Mouse (Mus musculus) layer of hippocampus, adult 2 months (tissue): ENCODE measurements around the gene Reep6. TPM values are rescaled to one million over a fixed set of nuclear protein-coding genes. Genes with fewer than 3 reads are reported as not detected.

Experiments used
- DNase-seq, 2 experiments: peaks; one replicate each; pipeline ENCODE4 v3.0.0; 2022; ENCODE audit warnings: low spot score in 2 of 2
- H3K27ac ChIP-seq: fragments of 200-600 bp; 2 replicates; pipeline ENCODE4 v1.8.1; 2022
- H3K4me3 ChIP-seq: fragments of 200-600 bp; 2 replicates; pipeline ENCODE4 v1.8.1; 2022; ENCODE audit warnings: mild to moderate bottlenecking
- CTCF ChIP-seq: fragments of 200-600 bp; conservative IDR thresholded peaks from 2 replicates; pipeline ENCODE4 v1.8.1; 2022; ENCODE audit warnings: antibody characterized with exemption, mild to moderate bottlenecking, moderate library complexity
- total RNA-seq, 2 experiments: library from RNA; stranded (reverse); gene quantifications; 2 replicates each; pipeline ENCODE4 v1.2.3; 2021

The Reep6 gene
- total RNA-seq, 2 experiments from 2014 or later: 9.6 to 11.0 TPM

DNA sequence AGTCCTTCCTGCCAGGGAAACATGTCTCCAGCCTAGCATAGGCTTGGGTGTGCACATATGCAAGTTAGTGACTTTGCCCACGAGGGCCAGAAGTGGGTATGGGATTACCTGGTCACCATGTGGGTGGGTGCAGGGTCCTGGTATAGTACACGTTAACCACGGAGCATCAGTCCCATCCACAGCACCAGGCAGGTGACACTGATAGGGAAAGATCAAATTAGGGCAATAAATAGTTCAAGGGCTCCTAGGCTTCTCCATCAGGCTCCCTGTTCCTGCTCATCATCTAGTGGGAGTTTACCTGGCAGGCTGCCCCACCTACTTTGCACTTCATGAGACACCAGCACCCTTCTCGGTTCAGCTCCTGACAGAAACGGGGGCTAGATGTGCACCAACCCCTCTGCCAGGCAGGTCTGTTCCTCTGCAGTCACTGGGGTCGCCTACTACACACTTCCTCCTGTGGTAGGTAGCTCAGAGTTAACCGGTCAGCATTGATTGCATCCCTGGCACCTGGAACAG lies 34.9 kb upstream of the Reep6 start:
- TF ChIP-seq CTCF: no peak
- peak overlapping the region; percentile 87 for H3K27ac ChIP-seq
- DNase-seq: no peak
- no peak overlapping the region for H3K4me3 ChIP-seq

DNA sequence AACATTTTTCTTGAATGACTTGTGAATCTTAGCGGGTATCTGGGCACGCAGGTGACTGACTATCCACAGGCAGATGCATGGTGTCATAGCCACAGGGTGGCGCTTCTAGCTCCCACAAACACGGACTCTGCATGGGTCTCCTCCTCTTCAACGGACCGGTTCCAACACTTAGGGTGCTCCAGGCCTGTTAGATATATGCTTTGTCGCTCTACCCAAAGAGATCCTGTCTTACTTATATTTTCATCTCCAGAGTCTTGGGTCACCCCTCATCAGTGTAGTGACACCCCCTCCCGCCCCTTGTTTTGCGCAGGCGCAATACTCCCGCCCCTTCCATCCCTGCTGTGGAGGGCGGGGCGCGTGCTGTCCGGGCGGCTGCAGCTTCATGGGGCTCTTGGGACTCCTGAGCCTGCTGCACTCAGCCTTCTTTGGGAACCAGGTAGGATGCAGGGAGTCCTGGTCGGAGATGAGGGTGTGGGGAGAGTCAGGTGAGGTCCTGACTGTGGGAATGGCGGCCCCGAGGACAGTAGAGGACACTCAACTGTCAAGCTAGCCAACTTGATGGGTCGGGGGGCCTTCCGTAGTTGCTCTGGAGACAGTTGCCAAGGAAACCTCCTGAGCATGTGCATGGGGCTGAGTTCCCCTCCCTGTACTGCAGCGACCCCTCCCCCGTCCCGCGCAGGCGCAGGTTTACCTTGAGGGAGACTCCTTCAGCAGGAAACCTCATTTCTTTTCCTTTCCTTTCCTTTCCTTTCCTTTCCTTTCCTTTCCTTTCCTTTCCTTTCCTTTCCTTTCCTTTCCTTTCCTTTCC lies 33.9 kb upstream of the Reep6 start, which contains the start of gene Apc2:
TSS of gene Apc2 (plus strand) at position 360 of the 808 bp plus-strand sequence.
- peak; percentile 87 for TF ChIP-seq CTCF
- peak within 1 kb of the TSS; percentile 75 for H3K4me3 ChIP-seq
- H3K27ac ChIP-seq: peak within 1 kb of the TSS; percentile 87
- peak; percentile 75 to 83 for DNase-seq

DNA sequence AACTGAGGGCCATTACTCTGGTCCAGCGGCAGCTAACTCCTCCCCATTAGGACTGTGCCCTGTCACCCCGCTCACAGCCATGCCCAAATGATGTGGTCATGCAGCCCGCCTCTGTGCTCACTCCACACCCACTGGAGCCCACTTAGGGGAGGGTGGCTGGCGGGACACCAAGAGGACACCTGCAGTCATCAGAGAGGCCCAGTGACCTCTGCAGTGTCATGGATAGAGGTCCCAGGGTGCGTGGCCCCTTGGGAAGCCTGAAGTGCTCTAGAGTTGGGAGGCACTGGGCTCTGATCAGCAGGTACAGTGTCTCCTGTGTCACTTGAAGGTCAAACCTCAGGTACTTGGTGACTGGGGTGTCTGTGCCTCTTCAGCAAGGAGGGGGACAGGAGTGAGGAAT lies 32.9 kb upstream of the Reep6 start:
- DNase-seq: no peak
- peak overlapping the region; percentile 75 for H3K4me3 ChIP-seq
- peak overlapping the region; percentile 87 for H3K27ac ChIP-seq
- no peak for TF ChIP-seq CTCF

DNA sequence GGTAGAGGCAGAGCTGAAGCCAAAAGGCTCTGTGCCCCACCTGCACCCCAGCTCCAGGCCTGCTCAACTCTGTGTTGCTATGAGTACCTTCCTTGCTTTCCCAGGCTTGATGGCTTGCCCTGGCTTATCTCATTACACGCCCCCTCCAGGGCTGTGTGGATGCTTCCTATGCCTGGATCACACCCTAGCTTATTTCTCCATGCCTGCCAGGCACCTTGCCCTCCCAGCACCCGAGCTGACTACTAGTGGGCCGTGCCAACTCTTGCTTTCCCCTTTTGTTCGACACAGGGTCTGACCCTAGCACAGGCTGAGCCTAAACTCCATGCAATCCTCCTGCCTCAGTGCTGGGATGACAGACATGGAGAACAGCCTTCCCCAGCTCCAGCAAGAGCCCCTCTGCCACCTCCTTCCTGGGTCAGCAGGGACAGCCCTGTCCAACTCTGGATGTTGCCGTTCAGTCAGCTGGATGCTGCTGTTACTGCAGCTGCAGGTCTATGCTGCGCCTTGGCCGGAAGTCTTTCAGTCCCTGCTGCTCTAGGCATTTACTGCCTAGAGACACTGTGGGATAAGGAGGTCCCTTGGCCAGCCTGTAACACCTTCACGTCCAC lies 32.1 kb upstream of the Reep6 start:
- TF ChIP-seq CTCF: no peak
- DNase-seq: no peak
- Histone ChIP-seq H3K4me3 (peak overlapping the region; percentile 8), H3K27ac (peak overlapping the region; percentile 87)

DNA sequence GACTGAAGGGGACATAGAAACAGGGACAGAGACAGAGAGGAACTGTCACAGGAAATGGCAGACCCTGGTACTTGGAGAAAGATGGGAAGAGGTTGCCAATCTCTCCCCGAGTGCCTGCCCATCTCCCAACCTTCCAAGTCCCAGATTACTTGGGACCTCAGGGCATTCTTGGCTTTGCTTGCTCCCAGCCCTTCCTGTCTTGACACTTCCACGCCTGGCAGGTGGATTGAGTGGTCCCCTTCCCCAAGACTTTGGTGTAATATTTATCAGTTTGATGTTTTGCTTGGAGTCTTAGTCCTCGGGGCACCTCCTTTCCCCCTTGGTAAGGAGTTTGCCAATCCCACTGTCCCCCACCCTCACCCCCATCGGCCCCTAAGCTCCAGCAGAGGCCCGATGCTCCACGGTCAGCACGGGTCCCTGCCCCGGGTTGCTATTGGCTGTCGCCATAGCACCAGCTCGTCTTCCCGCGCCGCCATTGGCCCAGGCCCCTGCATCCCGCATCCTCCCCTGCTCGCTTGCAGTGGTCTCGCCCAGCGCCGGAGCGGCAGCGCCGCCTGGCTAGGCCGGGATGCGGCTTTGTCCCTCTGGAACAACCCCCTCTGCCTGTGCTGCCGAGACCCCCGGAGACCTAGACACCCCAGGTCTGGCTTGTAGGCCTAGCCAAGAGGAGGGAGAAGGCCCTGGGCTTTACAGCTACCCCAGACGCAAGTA lies 31.0 kb upstream of the Reep6 start:
- Histone ChIP-seq H3K4me3 (peak overlapping the region; percentile 80), H3K27ac (peak overlapping the region; percentile 98)
- peak; percentile 92 to 94 for DNase-seq
- TF ChIP-seq CTCF: 0 out of 2 replicates have a peak, but pooled peaks have one; percentile 5

DNA sequence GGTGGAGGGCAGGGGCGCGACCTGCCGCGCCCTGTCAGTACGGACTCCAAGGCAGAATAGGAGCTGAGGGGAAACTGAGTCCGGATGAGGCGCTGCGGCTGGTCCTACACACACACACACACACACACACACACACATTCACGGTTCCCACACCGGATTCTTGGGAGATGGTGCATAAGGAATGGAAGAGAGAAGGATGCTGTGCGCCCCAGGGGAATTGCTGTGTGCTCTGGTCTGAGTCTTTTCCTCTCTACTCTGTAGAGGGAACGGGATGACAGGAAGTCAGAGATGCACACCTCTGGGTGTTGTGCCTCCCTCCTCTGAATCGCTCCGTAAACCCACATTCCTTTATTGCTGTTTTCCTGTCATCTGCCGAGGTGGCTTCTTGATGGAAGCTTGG lies 30.5 kb upstream of the Reep6 start:
- Histone ChIP-seq H3K4me3 (peak overlapping the region; percentile 80), H3K27ac (peak overlapping the region; percentile 98)
- no peak for TF ChIP-seq CTCF
- no peak for DNase-seq

DNA sequence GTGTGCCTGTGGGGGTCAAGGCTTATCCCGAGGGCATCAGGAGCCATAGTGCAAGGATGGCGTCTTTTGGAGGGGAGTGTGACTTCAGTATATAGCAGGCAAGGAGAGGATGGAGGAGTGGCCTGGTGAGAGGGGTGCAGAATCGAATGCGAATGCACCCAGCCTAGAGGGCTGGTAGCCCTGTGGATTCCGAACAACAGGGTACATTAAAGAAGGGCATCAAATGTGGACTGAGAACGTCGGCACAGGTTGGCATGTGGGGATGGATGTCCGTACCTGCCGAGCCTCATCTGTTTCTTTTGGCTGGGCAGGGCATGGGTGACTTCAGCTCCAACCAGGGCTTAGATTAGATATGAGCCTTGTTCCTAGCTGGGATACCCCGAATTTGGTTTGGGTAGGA lies 29.9 kb upstream of the Reep6 start:
- no peak for TF ChIP-seq CTCF
- peak overlapping the region; percentile 98 for H3K27ac ChIP-seq
- DNase-seq: no peak
- H3K4me3 ChIP-seq: peak overlapping the region; percentile 80

DNA sequence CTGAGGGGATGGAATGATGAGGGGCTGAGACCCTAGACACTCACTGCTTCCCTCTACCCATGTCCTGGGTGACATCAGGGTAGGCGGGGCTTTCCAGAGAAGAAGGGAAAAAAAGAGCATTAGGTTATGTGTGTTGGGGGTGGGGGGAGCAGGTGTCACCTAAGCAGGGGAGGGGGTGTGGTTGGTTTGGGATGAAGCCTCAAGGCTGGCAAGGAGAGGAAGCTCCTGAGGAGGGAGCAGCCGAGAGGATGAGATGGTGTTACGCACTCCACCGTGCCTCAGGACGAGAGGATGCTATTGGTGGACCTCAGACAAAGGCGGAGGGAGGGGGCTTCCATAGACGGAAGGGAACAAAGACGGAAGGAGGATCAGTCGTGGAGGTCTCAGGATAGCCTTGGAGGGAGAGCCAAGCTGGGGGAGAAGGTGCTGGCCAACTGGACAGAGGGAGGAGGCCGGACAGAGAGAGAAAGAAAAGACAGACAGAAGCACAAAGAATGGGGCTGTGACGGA lies 29.0 kb upstream of the Reep6 start:
- no peak for DNase-seq
- peak overlapping the region; percentile 98 for H3K27ac ChIP-seq
- no peak for TF ChIP-seq CTCF
- H3K4me3 ChIP-seq: peak overlapping the region; percentile 80

DNA sequence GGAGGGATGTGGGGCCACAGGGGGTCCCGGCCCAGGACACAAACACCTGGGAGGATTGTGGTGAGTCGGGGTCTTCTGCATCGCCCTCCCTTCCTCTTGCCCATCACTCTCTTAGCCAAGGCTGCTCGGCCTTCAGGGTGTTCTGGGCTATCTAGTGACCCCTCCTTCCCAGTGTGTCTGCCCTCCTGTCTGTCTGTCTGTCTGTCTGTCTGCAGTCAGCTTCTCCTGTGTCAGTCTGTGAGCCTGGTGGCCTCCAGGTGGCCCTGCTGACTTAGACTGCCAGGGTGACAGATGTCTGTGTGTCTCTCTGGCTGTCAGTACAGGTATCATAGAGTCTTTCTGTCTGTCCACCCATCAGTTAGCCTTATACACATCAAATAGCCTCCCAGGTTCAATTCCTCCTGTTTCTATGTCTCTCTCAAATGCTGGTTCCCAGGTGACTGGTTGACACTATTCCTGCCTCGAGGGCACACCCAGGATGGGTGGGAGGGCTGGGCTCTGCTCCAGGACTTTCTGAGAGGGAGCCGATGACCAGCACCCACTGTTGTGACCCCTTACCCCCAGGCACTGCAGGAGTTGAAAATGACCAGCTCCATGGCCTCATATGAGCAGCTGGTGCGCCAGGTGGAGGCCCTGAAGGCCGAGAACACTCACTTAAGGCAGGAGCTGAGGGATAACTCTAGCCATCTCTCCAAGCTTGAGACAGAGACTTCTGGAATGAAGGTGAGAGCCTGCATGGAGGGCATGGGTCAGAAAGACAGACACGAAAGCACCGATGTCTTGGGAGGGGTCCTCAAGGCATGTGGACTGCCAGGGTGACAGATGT lies 28.3 kb upstream of the Reep6 start:
- DNase-seq: no peak
- TF ChIP-seq CTCF: no peak
- Histone ChIP-seq H3K4me3 (peak overlapping the region; percentile 80), H3K27ac (peak overlapping the region; percentile 98)

DNA sequence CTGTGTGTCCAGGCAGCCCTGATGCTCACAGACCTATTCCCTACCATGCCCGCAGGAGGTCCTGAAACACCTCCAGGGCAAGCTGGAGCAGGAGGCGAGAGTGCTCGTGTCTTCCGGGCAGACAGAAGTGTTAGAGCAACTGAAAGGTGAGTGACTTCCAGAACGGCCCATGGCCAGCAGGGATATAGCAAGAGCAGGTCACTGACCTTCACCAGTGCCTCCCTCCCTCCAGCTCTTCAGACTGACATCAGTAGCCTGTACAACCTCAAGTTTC lies 27.7 kb upstream of the Reep6 start:
- peak overlapping the region; percentile 11 for H3K4me3 ChIP-seq
- TF ChIP-seq CTCF: no peak
- DNase-seq: no peak

DNA sequence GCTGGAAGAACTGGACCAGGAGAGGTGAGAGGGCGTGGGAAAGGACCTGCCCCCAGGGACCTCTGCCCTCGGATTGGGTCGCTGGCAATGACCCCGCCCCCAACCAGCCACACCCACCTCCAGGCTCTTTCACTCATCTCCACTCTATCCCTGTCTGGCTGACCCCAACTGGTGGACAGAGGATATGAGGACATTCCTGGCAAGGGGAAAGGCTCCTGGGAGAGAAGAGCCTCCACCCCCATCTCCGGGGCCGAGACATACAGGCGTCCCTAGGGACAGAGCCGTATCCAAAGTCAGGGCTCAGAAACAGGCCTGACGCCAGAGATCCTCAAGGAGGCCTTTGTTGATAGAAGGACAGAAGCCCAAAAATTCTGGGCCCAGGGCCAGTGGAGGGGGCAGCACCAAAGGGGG lies 27.3 kb upstream of the Reep6 start:
- H3K4me3 ChIP-seq: no peak overlapping the region; the same call in 1 of the 2 replicates
- peak; percentile 16; the same call in 1 of the 2 replicates for TF ChIP-seq CTCF
- H3K27ac ChIP-seq: peak overlapping the region; percentile 98
- peak in 1 of 2 experiments; percentile 71 for DNase-seq

More for the DNA sequence above, 27.7 kb upstream of the Reep6 start:
- H3K27ac ChIP-seq: peak overlapping the region; percentile 98

DNA sequence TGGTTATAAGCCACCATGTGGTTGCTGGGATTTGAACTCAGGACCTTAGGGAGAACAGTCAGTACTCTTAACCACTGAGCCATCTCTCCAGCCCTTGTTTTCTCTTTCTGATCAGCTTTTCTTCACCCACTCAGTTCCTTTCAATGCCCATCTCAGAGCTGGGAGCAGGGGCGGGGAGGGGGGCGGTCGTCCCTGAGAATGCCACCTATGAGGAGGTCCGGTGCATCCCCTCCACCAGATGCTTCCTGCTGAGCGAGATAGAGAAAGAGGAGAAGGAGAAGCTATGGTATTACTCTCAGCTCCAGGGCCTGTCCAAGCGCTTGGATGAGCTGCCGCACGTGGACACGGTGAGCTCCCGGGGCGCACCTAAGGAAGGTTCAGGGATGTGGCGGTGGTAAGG lies 25.3 kb upstream of the Reep6 start:
- Histone ChIP-seq H3K27ac (no peak overlapping the region), H3K4me3 (no peak overlapping the region)
- DNase-seq: no peak
- TF ChIP-seq CTCF: no peak
